Mouse (Mus musculus) lung, postnatal 25 days (tissue): ENCODE data around the gene Zfp882.
"Not testable (repeated sequence)": the region's sequence is repeated elsewhere in the genome, so short reads cannot be mapped to it uniquely, and the experiment has no call there.

ENCODE experiments used
- DNase-seq: peaks from one replicate; pipeline ENCODE4 v3.0.0; 2022; ENCODE audit warnings: low spot score

The Zfp882 gene

DNA sequence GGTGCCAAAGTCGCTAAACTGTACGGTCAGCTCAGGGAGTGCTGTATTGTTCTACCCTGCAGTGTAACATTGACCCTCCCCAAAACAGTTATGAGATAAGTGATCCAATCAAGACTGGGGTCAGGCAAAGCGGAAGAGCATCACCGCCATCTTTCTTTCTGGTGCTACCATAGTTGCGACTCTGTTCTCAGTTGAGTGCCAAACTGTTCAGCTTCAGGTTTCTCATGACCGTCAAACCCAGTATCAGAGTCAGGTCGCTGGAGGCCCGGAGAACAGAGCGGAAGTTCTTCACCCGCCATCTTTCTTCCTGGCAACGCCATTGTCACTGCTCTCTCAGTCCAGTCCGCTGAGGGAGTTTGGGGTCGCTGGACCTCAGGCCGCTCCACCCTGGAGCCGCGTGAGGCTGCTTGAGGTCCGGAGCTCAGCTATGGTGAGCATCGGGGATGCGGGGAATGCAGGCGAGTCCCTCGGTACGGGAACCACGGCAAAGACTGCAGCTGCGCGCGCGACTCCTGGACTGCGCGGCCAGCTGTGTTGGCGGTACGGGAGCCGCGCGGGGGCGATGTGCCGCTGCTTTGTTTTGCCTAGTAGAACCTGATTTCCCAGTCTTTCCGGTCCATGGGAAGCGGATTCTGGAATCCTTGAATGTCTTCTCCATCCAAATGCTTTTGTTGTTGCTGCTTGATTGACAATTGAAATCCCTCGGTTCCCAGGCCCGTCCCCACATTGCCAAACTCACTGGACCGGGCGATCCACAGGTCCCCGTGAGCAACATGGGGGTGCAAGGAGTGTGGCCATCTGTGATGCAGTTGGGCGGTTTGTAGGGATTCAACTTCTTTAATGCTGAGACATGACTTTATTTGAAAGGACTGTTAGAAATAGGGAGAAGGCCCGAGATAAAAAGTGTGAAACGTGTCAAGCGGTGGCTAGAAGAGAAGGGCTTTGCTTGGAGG is at the start of gene Zfp882, which contains the start of gene Zfp617:
Zfp882 (plus strand) TSS at position 300 of the 953 bp plus-strand sequence.
Zfp617 (plus strand) TSS at position 327 of the 953 bp plus-strand sequence.
- DNase-seq = peak; percentile 92

DNA sequence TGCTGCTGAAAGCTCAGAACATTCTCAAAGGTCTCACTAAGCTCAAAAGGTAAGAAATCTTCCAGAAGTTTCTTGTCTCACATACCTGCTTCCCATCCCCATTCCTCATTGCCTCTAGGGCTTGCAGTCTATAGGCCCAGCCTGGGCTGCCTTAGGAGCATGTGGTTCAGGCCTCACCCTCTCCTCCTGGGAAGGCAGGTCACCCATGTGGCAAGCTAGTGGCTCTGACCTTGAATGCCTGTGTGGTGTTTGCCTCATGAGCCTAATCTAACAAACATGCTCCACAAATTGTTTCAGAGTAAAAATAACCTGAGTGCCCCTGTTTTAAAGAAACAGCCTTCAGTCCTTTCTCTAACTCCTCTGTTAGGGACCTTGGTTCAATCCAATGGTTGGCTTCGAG is 46.9 kb upstream of the Zfp882 start:
- not testable (repeated sequence) for DNase-seq

DNA sequence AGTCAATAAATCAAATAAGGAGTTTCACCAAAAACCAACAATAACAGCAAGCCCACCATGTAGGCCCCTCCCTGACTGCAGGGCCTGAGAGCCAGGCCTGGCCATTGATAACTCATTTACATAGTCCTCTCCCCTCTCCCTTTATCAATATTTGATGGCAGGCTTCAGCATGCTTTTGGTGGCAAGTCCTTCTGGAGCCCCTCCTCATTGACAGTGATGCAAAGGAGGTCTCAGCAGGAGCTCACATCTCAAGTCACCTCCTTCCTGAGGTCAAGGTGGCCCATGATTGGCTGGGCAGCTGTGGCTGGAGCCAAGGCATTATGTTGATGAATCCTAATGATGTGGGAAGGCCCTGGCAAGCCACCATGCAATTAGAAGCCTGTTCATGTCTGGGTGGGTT is 46.4 kb upstream of the Zfp882 start:
- not testable (repeated sequence) for DNase-seq

DNA sequence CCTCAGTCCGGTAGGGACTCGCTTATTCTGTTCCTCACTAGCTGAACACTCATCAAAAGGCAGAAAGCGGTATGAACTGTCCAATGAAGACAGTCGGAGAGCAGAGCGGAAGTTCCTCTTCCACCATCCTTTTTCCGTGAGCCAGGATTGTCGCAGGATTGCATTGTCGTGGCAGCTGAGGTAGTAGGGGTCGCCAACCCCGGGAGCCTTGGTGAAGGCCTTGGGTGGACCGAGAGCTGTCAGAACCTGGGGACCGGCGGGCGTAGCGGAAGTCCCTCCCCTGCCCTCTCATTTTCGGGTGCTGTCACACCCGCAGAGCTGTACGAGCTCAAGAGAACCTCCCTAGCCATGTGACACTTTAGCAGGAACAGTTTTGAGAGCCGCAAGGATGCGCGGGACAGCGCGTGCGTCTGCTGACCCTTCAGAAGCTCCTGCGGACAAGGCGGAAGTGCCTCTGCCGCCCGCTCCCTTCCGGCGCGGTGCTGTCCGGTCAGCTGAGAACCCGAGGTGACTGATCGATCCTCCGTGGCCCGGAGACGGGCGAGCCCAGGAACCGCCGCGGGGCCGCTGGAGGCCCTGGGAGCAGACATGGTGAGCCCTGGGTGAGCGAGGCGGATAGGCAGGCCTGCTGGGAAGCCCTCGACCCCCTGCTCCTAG is 26.7 kb upstream of the Zfp882 start, which contains the start of gene Zfp709:
Zfp709 (plus strand) TSS at position 402 of the 657 bp plus-strand sequence.
- DNase-seq = peak; percentile 76

DNA sequence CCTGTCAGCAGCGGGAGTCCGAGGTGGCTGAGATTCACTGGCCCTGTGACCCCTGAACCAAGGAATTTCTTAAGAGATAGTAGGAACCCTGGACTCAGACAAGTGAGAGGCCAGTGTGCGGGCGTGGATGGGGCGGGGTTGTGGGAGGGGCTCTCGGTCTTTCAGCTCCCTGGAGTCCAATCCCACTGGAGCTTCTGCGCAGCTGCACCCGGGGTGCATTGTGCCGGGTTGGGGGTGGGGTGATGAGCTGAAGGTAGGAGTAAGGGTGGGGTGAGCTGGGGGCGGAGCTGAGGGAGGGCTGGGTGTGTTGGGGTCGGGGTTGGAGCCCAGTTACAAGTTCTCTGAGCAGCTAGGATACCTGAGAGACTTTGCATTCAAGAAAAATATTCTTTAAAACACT is 7.7 kb upstream of the Zfp882 start:
- DNase-seq = not testable (repeated sequence)

DNA sequence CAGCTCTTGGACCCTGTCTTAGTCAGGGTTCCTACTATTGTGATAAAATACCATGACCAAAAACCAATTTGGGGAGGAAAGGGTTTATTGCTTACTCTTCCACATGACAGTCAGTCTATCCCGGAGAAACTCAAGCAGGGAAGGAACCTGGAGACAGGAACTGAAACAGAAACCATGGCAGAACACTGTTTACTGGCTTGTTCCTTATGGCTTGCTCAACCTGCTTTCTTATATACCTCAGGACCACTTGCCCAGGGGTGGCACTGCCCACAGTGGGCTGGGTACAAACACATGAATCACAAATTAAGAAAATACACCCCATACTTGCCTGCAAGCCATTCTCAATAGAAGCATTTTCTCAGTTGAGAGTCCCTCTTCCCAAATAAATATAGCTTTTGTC is 5.3 kb upstream of the Zfp882 start:
- DNase-seq = not testable (repeated sequence)

DNA sequence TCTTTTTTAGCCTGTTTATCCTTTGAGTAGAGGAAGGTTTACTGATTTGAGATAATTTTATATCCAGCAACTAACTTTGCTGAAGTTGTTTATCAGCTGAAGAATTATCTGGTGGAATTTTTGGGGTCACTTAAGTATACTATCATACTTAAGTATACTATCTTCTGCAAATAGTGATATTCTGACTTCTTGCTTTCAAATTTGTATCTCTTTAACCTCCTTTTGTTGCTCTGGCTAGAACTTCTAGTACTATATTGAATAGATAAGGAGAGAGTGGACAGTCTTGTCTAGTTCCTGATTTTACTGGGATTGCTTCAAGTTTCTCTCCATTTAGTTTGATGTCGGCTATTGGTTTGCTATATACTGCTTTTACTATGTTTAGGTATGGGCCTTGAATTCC is 1.6 kb upstream of the Zfp882 start:
- no peak for DNase-seq

DNA sequence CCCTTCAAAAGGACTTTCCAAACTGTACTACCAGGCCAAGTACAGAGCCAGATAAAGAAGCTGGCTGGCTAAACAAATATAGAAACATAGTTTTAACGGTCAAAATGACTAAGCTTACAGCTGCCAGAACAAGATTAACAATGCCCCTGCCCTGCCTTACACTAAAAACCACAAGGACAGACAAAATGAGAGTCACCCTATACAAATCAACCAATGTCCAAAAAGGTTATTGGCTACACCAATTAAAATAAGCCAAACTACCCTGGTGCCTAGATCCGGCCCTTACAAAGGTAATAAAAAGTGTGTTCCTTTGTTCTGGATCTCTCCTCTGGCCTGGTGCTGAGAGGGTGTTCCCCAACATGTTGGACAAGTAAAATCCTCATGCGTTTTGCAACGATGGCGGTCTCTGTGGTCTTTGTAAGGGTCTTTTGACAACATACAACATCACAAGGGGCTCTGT is 580 bp upstream of the Zfp882 start:
- DNase-seq = no peak

DNA sequence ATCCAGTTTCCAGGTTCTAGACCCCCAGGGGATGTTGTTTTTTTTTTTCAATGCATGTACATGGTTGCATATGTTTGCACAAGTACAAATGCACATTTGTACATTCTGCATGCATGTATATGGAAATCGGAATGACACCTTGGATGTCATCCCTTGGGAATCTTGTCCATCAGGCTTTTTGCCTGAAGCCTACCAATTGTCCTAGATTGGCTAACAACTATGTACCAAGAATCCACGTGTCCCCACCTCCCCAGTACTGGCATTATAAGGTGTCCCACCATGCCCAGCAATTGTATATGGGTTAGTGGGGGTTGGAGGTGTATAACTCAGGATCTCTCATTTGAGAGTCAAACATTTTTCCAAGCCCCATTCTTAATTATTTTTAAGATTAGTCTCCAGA is 3.9 kb downstream of the Zfp882 start:
- no peak for DNase-seq

DNA sequence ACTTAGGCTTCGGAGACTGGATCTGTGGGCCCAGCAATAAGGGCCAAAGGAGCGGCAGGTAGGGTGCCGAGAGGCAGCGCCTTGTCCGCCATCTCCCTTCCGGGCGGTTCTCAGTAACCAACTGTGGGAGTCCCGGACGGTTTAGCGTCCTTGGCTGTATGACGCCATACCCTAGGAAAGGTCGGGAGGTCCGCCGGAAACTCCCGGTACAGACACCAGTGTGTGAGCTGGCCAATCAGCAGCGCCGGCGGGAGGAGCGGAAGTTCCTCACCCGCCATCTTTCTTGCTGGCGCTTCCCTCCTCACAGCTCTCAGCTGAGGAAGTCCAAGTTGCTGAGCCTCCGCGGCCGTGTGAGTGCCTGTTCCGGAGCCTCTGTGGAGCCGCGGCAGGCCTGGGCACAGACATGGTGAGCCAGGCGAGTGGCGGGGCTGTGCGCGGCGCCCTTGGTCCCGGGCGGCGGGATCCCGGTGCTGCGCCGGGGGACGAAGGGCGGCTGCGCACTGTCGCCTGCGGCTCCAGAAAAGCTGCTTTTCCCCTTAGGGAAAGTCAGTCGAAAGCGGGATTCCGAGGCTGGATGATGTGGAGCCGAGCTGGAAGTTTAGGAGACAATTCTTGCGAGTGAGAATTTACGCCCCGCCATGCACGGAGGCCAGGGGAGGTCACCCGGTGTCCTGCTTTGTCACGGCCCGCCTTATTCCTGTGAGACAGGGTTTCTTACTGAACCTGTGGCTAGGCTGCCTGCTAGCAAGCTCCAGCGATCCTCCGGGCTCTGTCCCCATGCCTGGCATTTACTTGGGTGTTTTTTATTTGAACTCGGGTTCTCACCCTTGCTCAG is 14.4 kb downstream of the Zfp882 start:
- peak; percentile 98 for DNase-seq

DNA sequence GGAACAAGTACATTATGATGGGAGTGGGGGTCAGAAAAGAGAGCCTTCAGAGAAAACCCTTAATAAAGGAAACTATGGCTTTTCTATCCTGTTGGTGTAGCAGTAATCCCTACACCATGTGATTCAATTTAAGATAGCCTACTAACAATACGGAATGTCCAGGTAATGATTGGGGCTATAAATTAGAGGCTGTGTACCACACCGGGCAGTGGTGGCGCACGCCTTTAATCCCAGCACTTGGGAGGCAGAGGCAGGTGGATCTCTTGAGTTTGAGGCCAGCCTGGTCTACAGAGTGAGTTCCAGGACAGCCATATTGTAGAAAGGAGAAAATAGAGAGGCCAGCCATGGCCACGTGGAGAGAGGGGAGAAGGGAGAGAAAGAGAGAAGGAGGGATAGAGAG is 17.4 kb downstream of the Zfp882 start:
- DNase-seq = no peak

DNA sequence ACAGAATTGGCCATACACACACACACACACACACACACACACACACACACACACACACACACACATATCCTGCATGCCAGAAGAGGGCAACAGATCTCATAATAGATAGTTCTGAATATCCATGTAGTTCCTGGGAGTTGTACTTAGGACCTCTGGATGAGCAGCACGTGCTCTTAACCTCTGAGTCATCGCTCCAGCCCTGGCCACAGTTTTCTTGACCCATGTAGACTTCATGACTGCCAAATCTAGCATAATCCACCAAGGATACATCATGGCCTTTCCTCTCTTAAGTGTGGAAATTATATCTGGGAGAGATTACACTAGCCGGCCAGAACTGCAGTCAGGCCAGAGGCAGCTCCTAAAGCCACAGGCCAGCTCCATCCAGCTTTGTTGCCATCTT is 18.1 kb downstream of the Zfp882 start:
- DNase-seq = no peak

DNA sequence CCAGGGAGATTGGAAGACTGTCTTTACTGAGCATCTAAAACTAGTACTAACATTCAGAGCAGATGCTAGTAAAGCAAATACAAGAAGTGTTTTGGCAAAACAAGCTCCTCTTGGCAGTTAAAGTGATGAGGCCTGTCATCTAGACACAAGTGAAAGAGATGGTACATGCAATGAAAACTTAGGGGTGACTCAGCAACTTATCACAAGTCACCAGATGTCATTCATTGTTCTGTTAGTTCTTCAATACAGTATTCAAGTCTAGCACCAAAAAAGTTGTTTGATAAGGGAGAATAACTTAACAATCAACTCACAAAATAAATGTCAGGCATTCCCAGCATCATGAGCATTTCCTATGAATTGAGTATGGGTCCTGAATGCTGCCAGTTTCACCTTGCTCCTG is 19.4 kb downstream of the Zfp882 start:
- no peak for DNase-seq

DNA sequence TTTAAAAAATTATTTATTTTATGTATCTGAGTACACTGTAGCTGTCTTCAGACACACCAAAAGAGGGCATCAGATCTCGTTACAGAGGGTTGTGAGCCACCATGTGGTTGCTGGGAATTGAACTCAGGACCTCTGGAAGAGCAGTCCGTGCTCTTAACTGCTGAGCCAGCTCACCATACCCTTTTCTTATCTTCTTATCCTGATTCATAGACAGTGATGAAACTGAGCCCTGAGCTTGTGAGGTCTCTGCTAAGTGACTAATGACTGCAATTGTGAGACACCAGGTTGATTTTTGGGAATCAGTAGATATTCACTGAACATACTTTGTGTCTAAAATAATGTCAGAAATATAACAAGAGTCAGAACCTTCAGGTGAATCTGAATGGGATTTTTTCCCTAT is 29.6 kb downstream of the Zfp882 start:
- not testable (repeated sequence) for DNase-seq

DNA sequence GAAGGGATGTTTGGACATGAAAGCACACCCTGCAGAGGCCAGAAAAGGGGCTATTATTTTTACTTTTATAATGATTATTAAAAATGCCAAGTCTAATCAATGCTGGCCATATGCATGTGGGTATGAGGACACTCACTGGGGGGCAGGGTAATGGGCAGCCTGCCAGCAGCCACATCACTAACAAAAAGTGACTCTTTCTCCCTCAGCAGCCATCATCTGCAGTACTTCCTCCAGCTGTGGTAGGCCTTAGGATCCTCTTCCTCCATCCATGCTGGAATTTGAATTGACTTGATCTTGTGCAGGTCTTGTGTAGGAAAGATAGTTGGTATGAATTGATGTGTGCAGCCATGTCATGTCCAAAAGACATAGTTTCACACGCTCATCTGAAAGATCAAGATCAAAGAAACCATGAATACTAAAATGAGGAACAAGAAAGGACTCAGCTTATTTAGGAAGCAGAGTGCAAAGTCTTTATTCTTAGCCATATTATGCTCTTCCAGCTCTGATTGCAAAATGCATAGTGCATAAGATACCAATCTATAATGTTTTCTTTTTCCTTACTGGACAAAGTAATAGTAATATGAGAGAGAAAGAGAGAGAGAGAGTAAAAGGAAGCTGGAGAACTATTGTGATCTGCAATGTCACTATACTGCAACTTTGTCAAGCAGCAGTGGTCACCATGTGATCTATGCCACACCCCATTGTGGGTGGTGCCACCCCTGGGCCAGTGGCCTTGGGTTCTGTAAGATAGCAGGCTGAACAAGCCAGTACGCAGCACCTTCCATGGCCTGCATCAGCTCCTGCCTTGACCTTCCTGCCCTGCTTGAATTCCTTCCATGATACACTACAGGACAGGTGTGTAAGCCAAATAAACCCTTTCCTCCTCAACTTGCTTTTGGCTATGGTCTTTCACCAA is 32.1 kb downstream of the Zfp882 start:
- DNase-seq = no peak

DNA sequence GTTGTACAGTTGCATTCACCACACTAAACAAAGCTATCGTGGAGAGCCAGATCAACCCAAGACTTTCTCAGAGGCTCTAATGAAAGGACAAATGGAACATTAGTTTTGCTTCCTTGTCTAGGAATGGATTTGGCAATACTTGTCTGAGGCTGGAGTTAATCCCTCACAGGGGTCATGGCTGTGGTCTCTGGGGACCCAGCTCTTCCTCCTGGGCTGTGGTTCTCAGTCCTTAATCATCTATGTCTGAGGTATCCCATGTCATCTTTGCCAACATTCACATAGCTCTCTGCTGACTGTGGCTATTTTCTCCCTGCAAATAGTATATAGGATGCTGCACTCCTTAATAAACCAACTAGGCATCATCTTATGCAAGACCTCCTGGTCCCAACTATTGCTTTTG is 33.4 kb downstream of the Zfp882 start:
- DNase-seq = no peak

DNA sequence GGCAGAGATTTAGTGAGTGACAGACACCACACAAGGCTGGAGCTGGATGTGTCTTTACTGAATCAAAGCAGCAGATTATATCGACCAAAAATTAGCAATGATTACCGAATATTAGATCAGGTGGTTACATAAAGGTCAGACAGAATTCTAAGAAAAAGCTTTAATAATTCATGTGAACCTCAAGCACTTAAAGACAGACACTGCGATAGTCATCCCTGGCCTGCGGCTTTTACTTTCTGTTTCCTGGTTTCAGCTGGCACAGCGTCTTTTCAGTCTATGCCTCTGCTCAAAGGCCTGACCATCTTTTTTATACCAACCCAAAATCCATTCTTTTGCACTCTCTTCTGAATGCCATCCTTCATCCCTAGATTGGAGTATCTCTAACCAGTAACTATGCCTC is 40.2 kb downstream of the Zfp882 start:
- DNase-seq = no peak

DNA sequence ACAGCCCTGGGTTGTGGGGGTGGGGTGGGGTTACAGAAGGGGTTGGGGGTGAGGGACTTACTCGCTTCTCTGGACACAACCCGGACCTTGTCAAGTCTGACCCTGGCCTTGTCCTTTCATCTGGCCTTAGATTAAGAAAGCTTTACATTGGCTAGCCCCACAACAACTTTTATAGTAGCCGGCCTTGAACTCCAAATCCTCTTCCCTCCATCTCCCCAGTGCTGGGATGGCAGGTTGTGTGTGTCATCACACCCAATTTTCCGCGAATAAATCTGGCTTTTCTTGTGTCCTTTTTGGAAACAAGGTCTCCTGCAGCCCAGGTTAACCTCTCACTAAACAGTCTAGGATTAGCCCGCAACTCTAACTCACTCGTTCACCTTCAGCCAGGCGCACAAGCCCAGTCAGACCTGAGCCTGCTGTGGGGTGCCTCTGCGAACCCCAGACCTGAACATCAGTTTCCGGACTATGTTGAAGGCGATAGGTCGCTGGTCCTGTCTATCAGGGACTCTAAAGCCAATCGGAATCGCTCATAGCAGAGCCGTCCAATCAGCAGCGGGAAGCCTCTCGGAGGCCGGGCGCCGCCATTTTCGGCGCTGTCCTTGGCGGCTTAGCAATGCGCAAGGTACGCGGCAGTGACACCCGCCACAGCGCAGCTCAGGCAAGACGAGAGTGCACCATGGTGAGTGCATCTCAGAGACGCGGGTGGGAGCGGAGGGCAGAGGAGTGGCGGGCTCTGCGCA is 42.2 kb downstream of the Zfp882 start, which contains the start of gene Zfp961:
Zfp961 (plus strand) TSS at position 557 of the 740 bp plus-strand sequence.
- peak; percentile 98 for DNase-seq

DNA sequence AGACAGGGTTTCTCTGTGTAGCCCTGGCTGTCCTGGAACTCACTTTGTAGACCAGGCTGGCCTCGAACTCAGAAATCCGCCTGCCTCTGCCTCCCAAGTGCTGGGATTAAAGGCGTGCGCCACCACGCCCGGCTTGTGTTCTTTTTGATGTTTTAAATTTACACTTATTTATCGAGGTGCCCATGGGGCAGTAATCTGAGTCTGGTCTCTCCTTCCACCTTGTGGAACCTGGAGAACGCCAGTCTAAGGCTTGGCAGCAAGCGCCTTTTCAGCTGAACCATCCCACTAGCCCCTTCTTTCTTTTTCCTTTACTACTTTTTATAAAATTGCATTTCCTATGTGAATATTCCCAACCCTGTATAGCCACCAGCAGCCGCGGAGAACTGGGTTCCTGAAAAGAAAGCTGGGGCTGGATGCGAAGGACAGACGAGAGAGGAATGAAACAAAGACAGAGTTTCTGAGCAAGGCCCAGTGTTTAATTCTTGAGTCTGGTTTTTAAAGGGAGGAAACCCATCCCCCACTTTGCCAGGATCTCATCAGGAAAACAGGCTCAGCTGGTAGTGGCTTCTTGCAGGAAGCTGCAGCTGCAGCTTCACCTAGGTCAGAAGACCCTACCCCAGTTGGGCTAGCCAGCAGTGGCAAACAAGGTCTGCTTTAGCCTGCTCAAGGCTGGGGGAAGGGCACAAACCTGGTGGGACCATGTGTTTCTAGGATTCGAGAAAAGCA is 43.2 kb downstream of the Zfp882 start:
- DNase-seq = no peak
